In the genomic region with DNA sequence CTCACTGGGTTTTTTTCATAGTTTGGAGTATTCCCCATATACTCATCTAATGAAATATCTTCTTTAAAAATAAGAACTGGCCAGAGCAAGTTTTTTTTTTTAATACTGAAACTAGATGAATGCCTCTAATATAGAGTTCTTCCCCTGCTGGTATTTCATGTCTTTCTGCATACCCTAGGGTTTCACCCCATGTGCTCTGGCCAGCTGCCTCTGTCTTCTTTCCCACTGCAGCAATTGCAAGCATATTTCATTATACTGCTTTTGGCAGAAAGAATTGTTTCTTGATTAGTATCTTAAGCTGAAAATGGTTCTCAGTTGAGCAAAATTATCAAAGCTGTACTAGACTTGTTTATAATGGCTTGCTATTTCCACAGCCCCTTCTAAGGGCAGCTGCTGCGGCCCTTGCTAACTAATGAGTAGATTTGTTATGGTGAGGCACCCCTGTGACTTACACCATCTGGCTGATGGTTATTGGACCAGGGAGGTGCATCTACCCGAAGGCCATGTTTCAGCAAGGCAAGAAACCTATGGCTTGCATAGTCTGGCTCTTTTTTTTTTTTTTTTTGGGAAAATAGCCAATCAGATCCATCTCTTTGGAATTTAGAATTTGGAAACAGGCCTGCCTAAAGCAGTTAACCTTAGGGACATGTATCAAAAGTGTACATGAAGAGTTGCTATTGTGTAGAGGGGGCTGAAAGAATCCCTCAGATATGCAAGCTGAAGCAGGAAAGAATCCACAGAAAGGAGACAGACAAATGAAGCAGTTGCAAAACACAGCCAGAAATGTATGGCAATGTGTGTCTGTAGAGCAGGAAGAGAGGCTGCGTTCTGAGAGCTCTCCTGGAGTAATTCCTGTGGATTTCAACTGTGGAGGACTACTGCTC, we compare ENCODE assay signal across 10 mouse cellular contexts. TPM values are rescaled to one million over a fixed set of nuclear protein-coding genes. Genes with fewer than 3 reads are reported as not detected.
DNase-seq lines count a peak whose midpoint lies in the region; ATAC-seq lines count a peak whose summit lies in the region.
"Had no signal": no experiment of that assay in that cellular context is flagged by ENCODE, and none has a peak within 500 bp of the region (broad histone marks: within the 10 kb centered on the region; RNA-seq: fewer than 3 reads in every experiment).

No protein-coding gene starts in this region.

- H3K9ac ChIP-seq in heart, embryonic 12.5 days: no peak overlapping the region

- DNase-seq in heart, adult 9 months (ENCODE audit: low spot score in 2 of 2): peak; percentile 16 to 17
- peak; percentile 47 for DNase-seq in adipocyte (ENCODE audit: low spot score)
- peak; percentile 28 to 57 for DNase-seq in gastrocnemius, adult 8-10 months (ENCODE audit: low spot score in 2 of 2)
- peak; percentile 53 for DNase-seq in kidney, postnatal 10 days
- no peak for DNase-seq in urinary bladder, adult 2 months (ENCODE audit: low spot score)
- DNase-seq in T-cell, adult 2 months (ENCODE audit: low spot score): no peak
- DNase-seq: thymus, postnatal 14 days had no signal

- no peaks in the 10 kb centered on the region for H3K4me1 ChIP-seq in heart, embryonic 12.5 days (replicated peaks)

- H3K27me3 ChIP-seq in heart, embryonic 12.5 days (replicated peaks): no peaks in the 10 kb centered on the region

- no peak overlapping the region for H3K4me3 ChIP-seq in heart, embryonic 12.5 days

- no peaks in the 10 kb centered on the region for H3K9me3 ChIP-seq in heart, embryonic 12.5 days (replicated peaks)

- H3K36me3 ChIP-seq in heart, embryonic 12.5 days: no peaks in the 10 kb centered on the region

- ATAC-seq in heart, embryonic 12.5 days (ENCODE audit: insufficient number of reproducible peaks, low FRiP score): no peak
- no peak for ATAC-seq in monocyte, adult 5-6 weeks (replicated peaks; ENCODE audit: insufficient number of reproducible peaks, low FRiP score, low TSS enrichment, poor library complexity, severe bottlenecking)

- H3K27ac ChIP-seq in heart, embryonic 12.5 days (ENCODE audit: poor library complexity, severe bottlenecking): no peak overlapping the region

- 71% methylated on average over 3 of the region's 3 CpGs for WGBS in heart, embryonic 12.5 days

- no peak overlapping the region for H3K4me2 ChIP-seq in heart, embryonic 12.5 days

RNA-seq across cellular contexts. Expression of a gene that starts 30.6 kb away (rescaled TPM):
- polyA plus RNA-seq in heart, embryonic 12.5 days (2016; fragmentation: Nextera tagmentation; extraction: Ambion mirVana): not detected in 2 replicates
- total RNA-seq in gastrocnemius, adult 8-10 months (2022): not detected
- polyA plus RNA-seq in urinary bladder, adult 2 months (2012; rRNA removed): not detected in 2 replicates
- total RNA-seq in monocyte, adult 5-6 weeks (2017): not detected in 3 replicates
- polyA plus RNA-seq: cerebellum, adult 2 months had no signal

Comparison
In these comparisons a context has a peak if more than half of its experiments do, and no peak if none do; other contexts are left out.
1. DNase-seq: peak in heart, adult 9 months (2 of 2), adipocyte (single experiment), gastrocnemius, adult 8-10 months (2 of 2) and kidney, postnatal 10 days (single experiment); none in urinary bladder, adult 2 months (single experiment) and T-cell, adult 2 months (single experiment).